Mouse (Mus musculus): ENCODE data around the gene Coro6. TPM values are rescaled to one million over a fixed set of nuclear protein-coding genes. Genes with fewer than 3 reads are reported as not detected.
A peak's percentile ranks its signal among the peaks of the same experiment; 100 is the strongest.

Gene Coro6
- total and polyA plus RNA-seq, 3 experiments: 0.04 to 0.18 TPM; not detected in 1

DNA sequence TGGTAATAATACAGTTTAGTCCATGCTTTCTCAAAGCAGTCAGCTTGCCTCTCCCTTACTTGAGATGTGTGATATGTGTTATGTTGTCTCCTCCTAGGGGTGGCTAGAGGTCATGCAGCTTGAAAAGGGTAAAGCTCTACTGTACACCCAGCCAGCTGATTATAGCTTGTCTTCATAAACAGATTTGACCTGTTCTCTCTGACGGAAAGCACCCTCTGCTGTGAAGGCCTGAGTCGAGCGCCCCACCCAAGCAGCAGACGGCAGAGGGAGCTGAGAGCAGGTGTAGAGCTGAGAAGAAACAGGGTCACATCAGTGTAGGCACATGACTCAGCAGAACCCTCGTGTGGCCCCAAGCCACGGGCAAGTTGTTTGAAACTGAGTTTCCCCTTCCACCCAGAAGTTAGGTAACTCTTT, 15.6 kb upstream of the Coro6 start:
- H3K9ac ChIP-seq (ENCODE audit: control insufficient read depth, low read depth, low read length, poor library complexity, severe bottlenecking): peak overlapping the region; percentile 26
- peak overlapping the region; percentile 27 for H3K27ac ChIP-seq (ENCODE audit: control insufficient read depth, low read depth, low read length)
- H3K36me3 ChIP-seq (ENCODE audit: control insufficient read depth in 1 of 2, insufficient read depth in 2 of 2, low read length in 2 of 2): peaks cover 3 to 33% of the 10 kb centered on the region in 2 experiments
- H3K27me3 ChIP-seq (ENCODE audit: control insufficient read depth in 1 of 2, insufficient read depth in 2 of 2, low read length in 2 of 2): no peaks in the 10 kb centered on the region
- DNase-seq (ENCODE audit: low read depth, low spot score): peak; percentile 92
- H3K4me1 ChIP-seq (ENCODE audit: control insufficient read depth in 1 of 2, insufficient read depth in 2 of 2, low read length in 2 of 2): peaks cover 23 to 29% of the 10 kb centered on the region in 2 experiments
- no peaks in the 10 kb centered on the region for H3K79me2 ChIP-seq (ENCODE audit: control insufficient read depth, insufficient read depth, low read length, poor library complexity)
- H3K9me3 ChIP-seq (replicated peaks; ENCODE audit: insufficient read depth, low read length): no peaks in the 10 kb centered on the region
- no peak overlapping the region for H3K4me3 ChIP-seq (ENCODE audit: control insufficient read depth in 1 of 2, insufficient read depth in 1 of 2, low read depth in 2 of 2, low read length in 2 of 2)
- 0 out of 2 replicates have a peak, but pooled peaks have one; percentile 13 for TF ChIP-seq GATA1 (IDR thresholded peaks at IDR 0.05; ENCODE audit: low read depth, low read length)
- TF ChIP-seq TAL1 (IDR thresholded peaks at IDR 0.05; ENCODE audit: low read length): no peak
- TF ChIP-seq ZC3H11A (IDR thresholded peaks at IDR 0.05; ENCODE audit: low read depth, low read length): peak; percentile 91
- peak; percentile 42 to 98 (median 79) for TF ChIP-seq CTCF (IDR thresholded peaks at IDR 0.05 in 2 of 3, conservative IDR thresholded peaks at IDR 0.05 in 1 of 3; ENCODE audit: control insufficient read depth in 1 of 3, insufficient read depth in 1 of 3, low read depth in 2 of 3, low read length in 3 of 3, poor library complexity in 1 of 3, severe bottlenecking in 1 of 3)
- TF ChIP-seq TBP (IDR thresholded peaks at IDR 0.05; ENCODE audit: low read depth, low read length): no peak
- TF ChIP-seq SMC3 (IDR thresholded peaks at IDR 0.05; ENCODE audit: low read depth, low read length): peak; percentile 93
- no peak; a peak in 1 of 4 replicates for TF ChIP-seq EP300 (IDR thresholded peaks at IDR 0.05; ENCODE audit: low read depth in 1 of 2, low read length in 2 of 2)
- TF ChIP-seq POLR2AphosphoS2 (IDR thresholded peaks at IDR 0.05; ENCODE audit: low read length): no peak
- 0 out of 2 replicates have a peak, but pooled peaks have one; percentile 10 for TF ChIP-seq E2F4 (IDR thresholded peaks at IDR 0.05; ENCODE audit: borderline replicate concordance, low read depth, low read length)
- no peak for TF ChIP-seq UBTF (IDR thresholded peaks at IDR 0.05; ENCODE audit: borderline replicate concordance, insufficient read depth, low read depth, low read length)
- TF ChIP-seq JUND (IDR thresholded peaks at IDR 0.05; ENCODE audit: low read depth, low read length): no peak
- TF ChIP-seq MAZ (IDR thresholded peaks at IDR 0.05; ENCODE audit: low read depth, low read length): no peak
- TF ChIP-seq TCF12 (IDR thresholded peaks at IDR 0.05; ENCODE audit: low read depth, low read length): no peak; the same call in none of the 2 replicates
- peak; percentile 84 for TF ChIP-seq GABPA (IDR thresholded peaks at IDR 0.05; ENCODE audit: low read depth, low read length)
- TF ChIP-seq ELF1 (IDR thresholded peaks at IDR 0.05; ENCODE audit: low read depth, low read length): no peak
- no peak for TF ChIP-seq MEF2A (IDR thresholded peaks at IDR 0.05; ENCODE audit: extremely low read depth, insufficient replicate concordance, low read depth, low read length, poor library complexity, severe bottlenecking)
- TF ChIP-seq MYC (IDR thresholded peaks at IDR 0.05; ENCODE audit: low read depth, low read length): peak; percentile 85
- no peak for TF ChIP-seq KAT2A (conservative IDR thresholded peaks at IDR 0.05; ENCODE audit: low read depth, low read length)
- TF ChIP-seq ZKSCAN1 (IDR thresholded peaks at IDR 0.05; ENCODE audit: low read depth, low read length): no peak
- TF ChIP-seq CHD1 (IDR thresholded peaks at IDR 0.05; ENCODE audit: low read depth, low read length): peak; percentile 33; the same call in 1 of the 2 replicates
- TF ChIP-seq POLR2AphosphoS5 (IDR thresholded peaks at IDR 0.05; ENCODE audit: borderline replicate concordance, low read depth, low read length): no peak
- no peak for TF ChIP-seq MAX (IDR thresholded peaks at IDR 0.05; ENCODE audit: low read length)
- TF ChIP-seq USF2 (IDR thresholded peaks at IDR 0.05; ENCODE audit: borderline replicate concordance in 1 of 2, insufficient read depth in 1 of 2, low read depth in 1 of 2, low read length in 2 of 2): no peak
- peak; percentile 33; the same call in 1 of the 2 replicates for TF ChIP-seq USF1 (IDR thresholded peaks at IDR 0.05; ENCODE audit: low read depth, low read length)
- no peak; the same call in 1 of the 2 replicates for TF ChIP-seq NELFE (IDR thresholded peaks at IDR 0.05; ENCODE audit: low read depth, low read length)
- peak; percentile 61; the same call in 1 of the 2 replicates for TF ChIP-seq ETS1 (IDR thresholded peaks at IDR 0.05; ENCODE audit: low read depth, low read length)
- TF ChIP-seq BHLHE40 (IDR thresholded peaks at IDR 0.05; ENCODE audit: borderline replicate concordance, low read depth, low read length): no peak
- 0 out of 2 replicates have a peak, but pooled peaks have one; percentile 51 for TF ChIP-seq MAFK (IDR thresholded peaks at IDR 0.05; ENCODE audit: borderline replicate concordance, low read depth, low read length)
- no peak for TF ChIP-seq RCOR1 (IDR thresholded peaks at IDR 0.05; ENCODE audit: low read depth, low read length)
- no peak; the same call in 1 of the 2 replicates for TF ChIP-seq ZMIZ1 (IDR thresholded peaks at IDR 0.05; ENCODE audit: low read depth, low read length)
- TF ChIP-seq RAD21 (IDR thresholded peaks at IDR 0.05; ENCODE audit: low read depth, low read length): peak; percentile 98
- peak; percentile 73; the same call in 1 of the 2 replicates for TF ChIP-seq MXI1 (IDR thresholded peaks at IDR 0.05; ENCODE audit: low read depth, low read length)
- no peak for TF ChIP-seq NRF1 (IDR thresholded peaks at IDR 0.05; ENCODE audit: insufficient read depth, low read depth, low read length, poor library complexity, severe bottlenecking)
- TF ChIP-seq POLR2A (IDR thresholded peaks at IDR 0.05; ENCODE audit: control insufficient read depth in 1 of 2, insufficient read depth in 1 of 2, low read depth in 1 of 2, low read length in 2 of 2, poor library complexity in 1 of 2): no peak
- no peak for TF ChIP-seq ZNF384 (IDR thresholded peaks at IDR 0.05; ENCODE audit: low read depth, low read length)
- TF ChIP-seq HCFC1 (IDR thresholded peaks at IDR 0.05; ENCODE audit: low read depth, low read length): no peak
- TF ChIP-seq CHD2 (IDR thresholded peaks at IDR 0.05; ENCODE audit: low read length): no peak
